Mouse (Mus musculus) ES-Bruce4 (cell line): Measurements from ENCODE around the gene DXBay18.
"Not testable (repeated sequence)": the region's sequence is repeated elsewhere in the genome, so short reads cannot be mapped to it uniquely, and the experiment has no call there.

Experiments used
- CTCF ChIP-seq: IDR thresholded peaks from one replicate; pipeline ENCODE4 v1.8.1; 2011; ENCODE audit warnings: low read depth, low read length
- EP300 ChIP-seq: IDR thresholded peaks from 2 replicates; pipeline ENCODE4 v1.6.1; 2011; ENCODE audit warnings: low read depth, low read length; ENCODE audit not compliant: insufficient read depth

DNA sequence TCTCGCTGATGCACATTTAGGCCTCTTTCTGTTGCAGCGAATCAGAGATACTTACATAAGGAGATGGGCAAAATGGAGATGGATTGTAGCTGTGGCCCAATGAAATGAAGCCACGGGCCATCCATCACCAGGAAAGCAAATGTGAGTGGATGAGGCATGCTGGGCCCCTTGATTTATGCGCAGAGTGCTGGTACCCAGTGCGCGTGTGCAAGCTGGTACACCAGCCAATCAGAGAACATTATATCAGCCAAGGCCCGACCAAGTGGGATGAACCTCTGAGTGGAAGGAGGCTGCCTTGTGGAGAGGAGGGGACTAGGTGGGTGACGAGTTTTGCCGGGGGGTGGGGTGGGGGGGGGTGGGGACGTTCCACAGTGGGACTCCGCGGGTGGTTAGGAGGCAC, 42.7 kb upstream of the DXBay18 start, which contains the start of gene Xlr3b:
- TF ChIP-seq CTCF, EP300: not testable (repeated sequence)
